Mouse (Mus musculus) embryonic stem cell, embryonic (primary cell): ENCODE measurements around the gene Ugt1a8.

ENCODE experiments used
- CTCF ChIA-PET, 4 experiments: fragments of 300-600 bp in 2 of 4; fragments of 350-600 bp in 2 of 4; sonication (Branson Sonifier 250); formaldehyde crosslinking; loops; one replicate each; lab custom pipeline; 2022; ENCODE audit warnings: inconsistent platforms in 2 of 4; lab: Charles Lee
- POLR2A ChIA-PET, 4 experiments: fragments of 300-600 bp in 2 of 4; fragments of 350-600 bp in 2 of 4; sonication (Branson Sonifier 250); formaldehyde crosslinking; loops; one replicate each; lab custom pipeline; 2022; ENCODE audit warnings: antibody characterized with exemption in 4 of 4, inconsistent platforms in 1 of 4; lab: Charles Lee

Ugt1a8 gene

GRCm38 (mm10) chr1:88225741-88226140 lies 138.1 kb downstream of the Ugt1a8 start:
- ChIA-PET POLR2A (interaction anchor here in 2 of 4 experiments (0.5 to 1.3 kb wide), 4 partner anchors 10 to 188 kb away, joined by 3 read pairs; no protein-coding TSS in a partner anchor), CTCF (interaction anchor here in 1 of 4 experiments (0.6 kb wide), 1 partner anchor 64 kb away, joined by 3 read pairs; no protein-coding TSS in a partner anchor)

GRCm38 (mm10) chr1:88226670-88227379 lies 139.2 kb downstream of the Ugt1a8 start, which contains the start of gene Mroh2a:
Gene Mroh2a (plus strand): TSS chr1:88226986.
- ChIA-PET POLR2A (interaction anchor here in 1 of 4 experiments (0.5 to 1.0 kb wide), 2 partner anchors 9 to 25 kb away, joined by 3 to 4 read pairs; no protein-coding TSS in a partner anchor), CTCF (no interaction called here)

GRCm38 (mm10) chr1:88227482-88227881 lies 139.9 kb downstream of the Ugt1a8 start:
- POLR2A ChIA-PET: no interaction called here
- CTCF ChIA-PET: no interaction called here

GRCm38 (mm10) chr1:88228121-88228520 lies 140.5 kb downstream of the Ugt1a8 start:
- CTCF ChIA-PET: no interaction called here
- POLR2A ChIA-PET: no interaction called here

- CTCF ChIA-PET: interaction anchor here in 1 of 4 experiments (0.6 kb wide), 1 partner anchor 10 kb away, joined by 3 read pairs; no protein-coding TSS in a partner anchor
- POLR2A ChIA-PET: no interaction called here
These were observed 142.0 kb downstream of the Ugt1a8 start for GRCm38 (mm10) chr1:88229566-88229965.

GRCm38 (mm10) chr1:88229986-88230385 lies 142.4 kb downstream of the Ugt1a8 start:
- POLR2A ChIA-PET: no interaction called here
- CTCF ChIA-PET: no interaction called here

GRCm38 (mm10) chr1:88230421-88230820 lies 142.8 kb downstream of the Ugt1a8 start:
- ChIA-PET POLR2A (interaction anchor here in 1 of 4 experiments (1.0 kb wide), 1 partner anchor 10 kb away, joined by 4 read pairs; no protein-coding TSS in a partner anchor), CTCF (interaction anchor here in 1 of 4 experiments (0.6 kb wide), 1 partner anchor 512 kb away, joined by 3 read pairs; no protein-coding TSS in a partner anchor)

GRCm38 (mm10) chr1:88230981-88231802 lies 143.6 kb downstream of the Ugt1a8 start:
- ChIA-PET CTCF (interaction anchor here in 2 of 4 experiments (0.6 to 0.8 kb wide), 2 partner anchors 59 to 511 kb away, joined by 3 read pairs; no protein-coding TSS in a partner anchor), POLR2A (interaction anchor here in 1 of 4 experiments (1.0 to 1.2 kb wide), 2 partner anchors 9 to 11 kb away, joined by 4 to 5 read pairs; no protein-coding TSS in a partner anchor)

- POLR2A ChIA-PET: interaction anchor here in 1 of 4 experiments (0.7 to 3.0 kb wide), 5 partner anchors 9 to 879 kb away, joined by 3 to 15 read pairs (median 5); no protein-coding TSS in a partner anchor
- CTCF ChIA-PET: interaction anchor here in 1 of 4 experiments (0.7 kb wide), 1 partner anchor 9 kb away, joined by 3 read pairs; no protein-coding TSS in a partner anchor
These were observed 144.3 kb downstream of the Ugt1a8 start for GRCm38 (mm10) chr1:88231803-88232499.

GRCm38 (mm10) chr1:88232664-88233380 lies 145.2 kb downstream of the Ugt1a8 start:
- POLR2A ChIA-PET: interaction anchor here in 2 of 4 experiments (0.6 to 3.0 kb wide), 7 partner anchors 10 to 880 kb away, joined by 3 to 15 read pairs (median 4); no protein-coding TSS in a partner anchor
- CTCF ChIA-PET: interaction anchor here in 1 of 4 experiments (0.7 kb wide), 1 partner anchor 10 kb away, joined by 3 read pairs; no protein-coding TSS in a partner anchor

- ChIA-PET POLR2A (interaction anchor here in 3 of 4 experiments (0.5 to 3.0 kb wide), 8 partner anchors 9 to 32 kb away, joined by 3 to 15 read pairs (median 3); no protein-coding TSS in a partner anchor), CTCF (no interaction called here)
These were observed 146.0 kb downstream of the Ugt1a8 start for GRCm38 (mm10) chr1:88233421-88234247.

GRCm38 (mm10) chr1:88234248-88234610 lies 146.6 kb downstream of the Ugt1a8 start:
- POLR2A ChIA-PET: interaction anchor here in 2 of 4 experiments (0.5 to 3.0 kb wide), 5 partner anchors 10 to 15 kb away, joined by 3 to 15 read pairs (median 3); no protein-coding TSS in a partner anchor

GRCm38 (mm10) chr1:88234646-88235045 lies 147.0 kb downstream of the Ugt1a8 start:
- ChIA-PET CTCF (interaction anchor here in 2 of 4 experiments (0.6 to 0.8 kb wide), 2 partner anchors 67 to 666 kb away, joined by 3 to 4 read pairs; no protein-coding TSS in a partner anchor), POLR2A (interaction anchor here in 1 of 4 experiments (1.2 to 3.0 kb wide), 2 partner anchors 11 to 15 kb away, joined by 4 to 15 read pairs; no protein-coding TSS in a partner anchor)

More at GRCm38 (mm10) chr1:88234248-88234610, 146.6 kb downstream of the Ugt1a8 start:
- CTCF ChIA-PET: interaction anchor here in 1 of 4 experiments (0.6 kb wide), 1 partner anchor 666 kb away, joined by 3 read pairs; no protein-coding TSS in a partner anchor

- ChIA-PET CTCF (interaction anchor here in 2 of 4 experiments (0.6 to 0.8 kb wide), 2 partner anchors 66 to 667 kb away, joined by 3 to 4 read pairs; no protein-coding TSS in a partner anchor), POLR2A (interaction anchor here in 2 of 4 experiments (0.7 to 3.0 kb wide), 5 partner anchors 9 to 97 kb away, joined by 3 to 15 read pairs (median 3); no protein-coding TSS in a partner anchor)
These were observed 147.7 kb downstream of the Ugt1a8 start for GRCm38 (mm10) chr1:88235046-88235893.

- CTCF ChIA-PET: interaction anchor here in 1 of 4 experiments (0.6 kb wide), 1 partner anchor 70 kb away, joined by 3 read pairs; no protein-coding TSS in a partner anchor
These were observed 148.3 kb downstream of the Ugt1a8 start for GRCm38 (mm10) chr1:88235894-88236415.

More at GRCm38 (mm10) chr1:88235894-88236415, 148.3 kb downstream of the Ugt1a8 start:
- POLR2A ChIA-PET: interaction anchor here in 2 of 4 experiments (0.5 to 1.9 kb wide), 8 partner anchors 10 to 110 kb away, joined by 3 to 6 read pairs (median 4); no protein-coding TSS in a partner anchor
